Mouse (Mus musculus) cerebellum, postnatal 36 days (tissue): ENCODE measurements at regions not wholly inside any gene's neighbourhood (a gene's known extent, or its start where the extent isn't known, plus 50 kb on each side); places are given as distances from the start of the nearest gene placed in this dataset.

Experiments used
- DNase-seq, 2 experiments: peaks; one replicate each; pipeline ENCODE4 v3.0.0; 2021 to 2022; ENCODE audit warnings: mixed read lengths in 2 of 2

DNA sequence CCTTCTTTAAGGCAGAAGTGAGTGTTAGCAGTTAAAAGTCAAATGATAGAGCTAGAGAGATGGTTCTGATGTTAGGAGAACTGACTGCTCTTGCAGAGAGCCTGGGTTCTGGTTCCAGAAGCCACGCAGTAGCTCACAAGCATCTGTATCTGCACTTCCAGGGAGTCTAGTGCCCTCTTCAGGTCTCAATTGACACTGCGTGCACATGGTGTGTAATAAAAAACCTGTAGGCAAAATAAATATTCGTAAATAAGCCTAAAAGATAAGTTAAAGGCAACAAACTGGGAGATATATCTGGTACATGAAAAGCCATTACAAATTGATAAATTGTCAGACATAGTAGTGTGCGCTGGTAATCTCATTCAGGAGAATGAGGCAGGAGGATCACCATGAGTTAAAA, 133.8 kb upstream of the Csf3r start:
- no peak for DNase-seq

DNA sequence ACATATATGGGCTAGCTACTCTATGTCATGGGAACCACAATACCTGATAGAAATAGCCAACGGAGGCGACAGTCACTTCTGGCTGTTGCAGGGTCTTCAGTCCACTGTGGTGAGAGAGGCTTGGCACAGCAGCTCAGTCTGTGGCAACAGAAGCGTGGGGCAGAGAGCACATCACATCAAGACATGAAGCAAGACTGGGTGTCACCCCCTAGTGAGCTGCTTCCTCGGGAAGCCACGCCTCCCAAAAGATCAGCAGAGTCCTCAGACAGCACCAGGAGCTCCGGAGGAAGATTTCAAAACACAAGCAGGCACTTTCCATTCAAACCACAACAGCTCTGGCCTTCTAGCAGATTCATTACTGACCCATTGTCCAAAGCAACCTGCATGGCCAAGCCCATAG, 131.2 kb upstream of the Csf3r start:
- DNase-seq = no peak

DNA sequence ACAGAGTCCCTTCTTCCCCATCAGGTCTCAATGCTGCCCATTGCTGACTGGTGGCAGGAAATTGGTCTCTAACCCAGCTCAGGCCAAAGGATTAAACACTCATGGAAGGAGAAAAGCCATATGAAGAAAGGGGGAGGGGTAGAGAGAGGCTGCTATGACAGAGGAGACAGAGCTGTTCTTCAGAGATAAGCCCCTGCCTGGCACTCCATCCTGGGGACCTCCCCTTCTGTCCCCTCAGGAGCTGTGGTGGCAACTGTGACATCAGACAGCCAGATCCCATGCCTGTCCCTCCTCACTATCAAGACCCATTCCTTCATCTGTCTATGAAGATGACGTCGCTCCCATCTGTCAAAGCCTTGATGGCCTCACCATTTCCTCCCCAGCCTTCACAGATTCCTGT, 126.6 kb upstream of the Csf3r start:
- DNase-seq = no peak

DNA sequence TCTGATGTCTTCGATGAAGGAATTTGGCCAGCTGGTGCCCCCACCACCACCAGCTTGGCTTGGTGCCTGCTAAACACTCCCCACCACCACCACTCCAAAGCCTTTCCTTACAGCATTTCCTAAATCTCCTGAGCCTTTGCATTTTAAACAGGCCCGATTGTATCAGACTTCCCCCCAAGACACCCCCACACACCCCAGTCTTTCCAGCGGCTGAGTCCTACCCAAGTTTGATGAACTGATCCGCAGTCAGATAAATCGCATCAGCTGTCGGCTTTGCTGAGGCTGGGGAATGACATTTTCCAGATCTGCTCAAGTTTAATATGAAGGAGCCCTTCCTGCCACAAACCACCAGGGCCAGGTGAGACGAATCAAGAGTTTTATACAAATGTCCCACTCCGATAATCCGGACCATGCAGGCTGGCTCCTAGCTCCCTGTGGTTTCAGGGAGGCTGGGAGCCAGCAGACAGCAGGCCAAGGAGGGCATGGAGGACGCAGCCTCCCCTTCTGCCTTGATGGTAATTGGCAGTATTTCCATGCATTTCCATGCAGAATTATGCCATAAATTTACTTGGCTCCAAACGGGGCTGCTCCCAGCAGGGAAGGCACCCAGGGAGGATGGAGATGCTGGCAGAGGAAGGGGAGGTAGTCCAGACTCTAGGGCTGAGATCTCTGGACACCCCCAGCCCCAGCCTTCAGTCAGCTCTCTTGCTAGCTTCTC, 125.6 kb upstream of the Csf3r start:
- DNase-seq = no peak

DNA sequence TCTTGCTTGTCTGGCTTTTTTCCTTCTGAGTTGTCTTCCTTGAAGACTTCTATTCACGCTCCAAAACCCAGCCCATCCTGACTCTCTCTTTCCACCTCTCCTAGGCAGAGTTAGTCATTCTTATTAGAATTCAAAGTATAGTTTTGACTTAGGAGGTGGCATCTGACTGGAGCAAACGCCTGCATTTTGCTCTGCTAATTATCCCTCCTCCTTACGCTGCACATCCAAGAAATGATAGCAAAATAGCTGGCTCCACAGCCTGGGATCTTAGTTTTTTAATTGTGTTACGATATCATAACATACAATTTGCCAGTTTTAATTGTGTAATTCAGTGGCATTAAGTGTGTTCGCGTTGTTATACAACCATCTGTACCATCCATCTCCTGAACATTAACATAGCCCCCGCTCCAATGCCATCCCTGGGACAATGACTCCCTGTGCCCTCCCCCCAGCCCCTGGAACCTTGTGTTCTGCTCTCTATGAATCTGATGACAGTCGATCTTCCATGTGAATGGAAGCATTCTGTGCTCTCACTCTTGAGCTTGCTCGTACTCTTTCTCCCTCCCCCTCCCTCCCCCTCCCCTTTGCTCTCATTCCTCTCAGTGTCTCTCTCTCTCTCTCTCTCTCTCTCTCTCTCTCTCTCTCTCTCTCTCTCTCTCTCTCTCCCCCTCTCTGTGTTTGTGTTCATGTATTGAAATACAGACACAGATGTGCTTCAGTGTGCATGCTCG, 122.6 kb upstream of the Csf3r start:
- DNase-seq = no peak

DNA sequence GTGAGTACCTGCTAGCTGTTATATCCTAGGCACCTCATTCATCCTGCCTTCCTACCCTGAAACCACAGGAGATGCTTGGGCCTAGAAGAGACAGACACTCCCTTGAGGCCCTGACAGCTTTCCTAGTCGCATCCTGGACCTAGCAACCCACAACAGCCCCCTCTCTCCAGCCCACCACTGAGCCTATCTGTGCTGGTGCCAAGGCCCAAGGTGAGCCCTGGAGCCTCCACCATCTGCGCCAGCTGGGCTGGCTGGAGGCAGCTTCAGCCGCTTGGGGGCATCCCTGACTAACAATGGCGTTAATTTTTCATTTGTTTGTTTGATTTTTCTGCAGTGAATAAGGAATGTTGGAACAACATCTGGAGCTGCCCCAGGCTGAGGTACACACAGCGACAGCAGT, 118.1 kb upstream of the Csf3r start:
- DNase-seq = no peak

DNA sequence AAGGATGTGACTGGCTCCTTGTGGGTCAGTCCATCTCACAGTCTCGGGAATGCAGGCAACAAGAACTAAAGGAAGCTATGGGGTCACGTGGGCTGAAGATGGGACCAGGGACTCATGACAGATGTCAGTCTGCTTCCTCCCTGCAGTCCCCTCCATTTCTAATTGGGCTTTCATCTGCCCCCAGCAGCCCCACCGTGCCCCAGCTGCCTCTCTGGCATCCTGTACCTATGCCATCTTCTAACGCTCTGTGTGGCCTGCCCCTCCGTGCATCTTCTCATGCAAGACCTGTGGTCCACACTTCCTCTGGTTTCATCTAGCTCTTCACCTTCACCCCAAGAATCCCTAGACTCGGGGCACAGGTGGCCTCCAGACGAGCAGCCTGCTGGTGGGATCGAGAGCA, 115.4 kb upstream of the Csf3r start:
- no peak for DNase-seq

DNA sequence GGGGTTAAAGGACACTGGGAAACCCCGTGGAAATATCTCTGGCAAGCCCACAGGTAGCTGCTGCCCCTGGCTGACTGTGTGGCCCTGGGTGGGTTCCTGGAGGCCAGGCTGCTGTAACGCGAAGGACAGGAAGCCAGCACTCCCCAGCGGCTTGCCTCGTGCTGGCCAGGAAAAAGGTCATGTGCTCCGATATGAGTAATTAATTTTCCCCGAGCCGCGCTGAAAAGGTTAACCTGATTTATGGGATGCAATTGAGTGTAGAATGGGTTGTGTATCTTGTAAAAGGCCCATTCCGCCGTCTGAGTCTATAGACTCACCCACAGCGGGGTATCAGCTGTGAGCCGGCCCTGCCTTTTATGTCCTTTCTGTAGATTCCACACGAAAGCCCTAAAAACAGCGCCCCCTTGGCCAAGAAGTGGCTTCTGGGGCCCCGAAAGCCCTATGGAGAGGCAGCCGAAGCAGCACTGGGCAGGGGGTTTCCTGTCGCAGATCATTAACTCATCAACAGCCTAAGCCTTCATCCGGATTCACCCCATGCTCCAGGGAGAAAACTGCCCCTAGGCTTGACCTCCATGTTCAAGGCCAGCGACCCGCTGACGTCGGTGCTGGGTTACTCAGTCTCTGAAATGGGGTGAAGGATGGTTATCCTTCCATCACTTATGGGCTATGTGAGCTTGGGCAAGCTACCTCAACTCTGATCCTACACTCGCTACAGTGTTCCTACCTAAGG, 112.6 kb upstream of the Csf3r start:
- no peak for DNase-seq

DNA sequence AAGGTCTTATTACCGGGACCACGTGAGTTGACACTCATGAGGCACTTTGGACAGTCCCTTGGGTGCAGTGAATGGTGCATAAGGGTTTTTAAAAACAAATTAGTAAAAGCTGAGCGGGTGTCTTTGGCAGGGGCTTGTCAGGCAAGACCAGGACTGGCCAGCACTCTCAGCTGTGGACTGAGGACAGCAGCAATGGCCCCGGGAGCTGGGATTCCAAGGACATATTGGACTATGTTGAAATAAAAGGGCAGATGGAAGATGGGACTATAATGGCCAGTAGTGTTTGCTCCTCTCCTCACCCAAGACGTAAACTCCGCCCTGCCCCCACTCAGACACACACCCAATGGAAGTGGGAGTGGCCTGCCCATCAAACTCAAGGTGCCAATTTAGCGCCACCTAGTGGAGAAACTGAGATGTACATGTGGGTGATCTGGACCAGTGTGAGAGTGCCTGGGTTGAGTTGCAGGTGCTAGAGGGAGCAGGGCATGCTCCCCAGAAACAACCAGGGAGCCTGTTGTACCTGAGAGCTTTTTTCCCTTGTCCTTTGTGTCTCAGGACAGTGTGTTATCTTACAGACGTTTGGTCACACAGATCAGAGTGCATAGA, 111.8 kb upstream of the Csf3r start:
- peak; percentile 27 to 46 for DNase-seq

DNA sequence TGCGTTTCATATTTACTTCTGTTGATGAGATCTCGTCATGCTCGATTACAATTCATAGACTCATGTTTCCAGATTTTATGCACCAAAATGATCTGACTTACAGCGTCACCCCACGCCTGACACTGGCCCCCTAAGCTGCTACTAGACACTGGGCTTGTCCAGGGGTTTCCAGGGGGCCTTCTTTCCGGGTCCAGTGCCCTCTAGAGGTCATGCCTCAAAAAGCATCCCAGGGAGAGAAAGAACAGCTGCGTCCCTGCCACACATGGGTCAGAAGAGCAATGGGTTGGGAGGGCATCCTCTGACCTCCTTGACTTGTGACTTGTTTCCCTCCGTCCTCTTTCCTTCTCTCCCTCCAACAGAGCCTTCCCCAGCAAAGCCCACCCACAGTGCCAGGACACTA, 109.2 kb upstream of the Csf3r start:
- DNase-seq = no peak

DNA sequence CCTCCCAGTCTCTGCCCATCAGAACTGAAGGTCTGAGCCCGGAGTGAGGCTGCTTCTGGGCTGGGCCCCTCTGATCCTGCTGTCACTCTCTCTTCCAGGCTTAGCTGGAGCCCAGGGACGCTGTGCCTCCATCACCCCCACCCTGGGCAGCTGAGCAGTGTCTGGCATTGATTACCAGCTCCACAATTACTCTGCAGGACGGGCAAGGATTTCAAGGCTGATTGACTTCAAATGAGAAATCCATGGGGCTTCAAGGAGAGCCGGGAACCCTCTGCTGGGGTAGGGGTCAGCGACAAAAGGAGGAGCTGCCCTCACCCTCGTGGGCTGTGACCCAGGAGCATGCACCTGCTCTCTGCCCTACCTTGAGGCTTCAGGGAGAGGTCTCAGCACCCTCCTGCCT, 107.1 kb upstream of the Csf3r start:
- no peak for DNase-seq

DNA sequence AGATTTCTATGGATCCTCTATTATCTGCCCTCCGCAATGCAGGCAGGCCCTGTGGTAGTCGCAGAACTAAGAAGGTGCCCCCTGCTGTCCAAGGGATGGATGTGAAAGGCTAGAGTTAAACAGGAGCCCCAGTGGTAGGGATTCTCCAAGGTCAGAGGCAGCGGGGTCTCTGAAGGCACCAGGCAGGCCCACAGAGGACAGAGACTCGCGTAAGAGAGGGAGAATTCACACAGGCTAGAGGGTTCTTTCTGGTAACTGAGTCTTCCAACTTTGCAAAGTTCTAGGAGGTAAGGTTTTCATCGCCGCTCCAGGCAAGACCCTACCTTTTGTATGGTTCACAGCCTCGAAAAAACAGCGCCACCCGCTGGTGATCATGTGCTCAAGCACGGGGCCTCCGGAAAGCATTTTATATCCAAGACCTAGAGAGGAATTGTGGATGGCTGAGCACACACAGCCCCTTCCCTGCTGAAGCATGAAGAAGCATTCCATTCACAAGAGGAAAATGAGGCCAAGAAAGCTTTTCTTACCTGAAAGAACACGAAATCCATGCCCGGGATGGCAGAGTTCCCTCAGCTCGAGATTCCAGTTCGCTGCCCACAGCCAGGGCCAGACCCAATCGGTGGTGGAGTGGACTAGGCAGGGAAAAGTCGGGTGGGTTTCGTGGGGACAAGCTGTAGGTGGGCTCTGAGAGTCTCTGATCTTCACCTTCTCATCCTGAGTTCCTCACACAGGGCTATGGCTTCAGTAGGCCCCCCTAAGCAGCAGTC, 102.6 kb upstream of the Csf3r start:
- peak; percentile 27 to 30 for DNase-seq

DNA sequence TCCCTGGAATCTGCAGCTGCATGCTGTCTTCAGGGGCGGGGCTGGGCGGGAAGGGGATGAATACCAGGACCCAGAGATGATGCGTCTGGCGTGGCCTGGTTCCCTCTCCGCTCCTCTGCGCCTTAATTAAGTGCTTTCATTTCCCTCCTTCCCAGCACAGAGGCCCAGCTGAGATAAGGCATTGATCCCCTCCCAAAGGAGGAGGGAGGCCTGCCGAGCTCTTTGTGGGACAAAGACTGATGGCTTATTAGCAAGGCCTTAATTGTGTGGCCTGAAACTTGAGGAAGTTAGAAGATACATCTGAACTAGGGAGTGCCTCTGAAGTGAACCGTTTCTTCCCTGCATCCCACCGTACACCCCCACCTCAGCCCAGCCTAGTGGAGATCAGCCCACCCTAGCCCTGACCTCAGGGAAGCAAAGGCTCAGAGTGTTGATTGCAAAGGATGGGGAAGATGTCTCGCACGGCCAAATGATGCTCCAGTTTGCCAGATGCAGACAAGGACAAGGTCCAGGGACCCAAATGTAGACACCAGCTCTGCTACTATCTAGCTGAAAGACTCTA, 102.0 kb upstream of the Csf3r start:
- no peak for DNase-seq

DNA sequence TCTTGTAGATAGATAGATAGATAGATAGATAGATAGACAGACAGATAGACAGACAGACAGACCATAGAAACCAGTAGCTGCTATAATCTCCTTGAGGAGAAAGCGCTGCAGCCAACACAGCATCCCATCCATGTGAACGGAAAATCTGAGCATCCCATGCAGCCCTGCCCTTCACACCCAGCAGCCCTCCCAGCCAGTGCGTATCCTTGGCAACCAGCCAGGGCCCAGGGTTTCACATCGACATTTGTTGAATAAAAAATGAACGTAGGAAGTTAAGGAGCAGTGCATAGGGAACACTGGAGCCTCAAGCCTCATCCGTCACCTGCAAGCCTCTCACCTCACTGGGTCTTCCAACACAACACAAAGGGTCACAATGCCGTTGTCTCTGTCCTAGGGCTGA, 101.1 kb upstream of the Csf3r start:
- no peak for DNase-seq

DNA sequence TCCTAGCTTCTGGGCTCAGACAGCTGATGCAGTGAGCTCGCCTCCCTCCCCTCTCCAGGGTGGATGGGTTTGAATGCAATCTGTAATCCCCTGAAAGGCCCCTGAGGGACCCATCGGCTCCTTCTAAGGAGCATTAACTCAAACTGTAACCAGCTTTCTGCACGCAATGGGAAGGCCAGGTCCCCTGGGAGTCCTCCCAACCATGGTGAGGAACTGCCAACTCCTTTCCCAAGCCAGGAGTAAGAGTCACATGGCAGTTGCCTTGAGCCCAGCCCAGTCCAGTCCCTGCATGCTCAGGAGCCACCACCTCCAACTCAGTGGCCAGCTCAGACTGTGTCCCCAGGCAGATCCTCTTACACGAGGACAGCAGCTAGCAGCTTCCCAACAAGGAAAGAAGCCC, 96.2 kb upstream of the Csf3r start:
- DNase-seq = no peak

DNA sequence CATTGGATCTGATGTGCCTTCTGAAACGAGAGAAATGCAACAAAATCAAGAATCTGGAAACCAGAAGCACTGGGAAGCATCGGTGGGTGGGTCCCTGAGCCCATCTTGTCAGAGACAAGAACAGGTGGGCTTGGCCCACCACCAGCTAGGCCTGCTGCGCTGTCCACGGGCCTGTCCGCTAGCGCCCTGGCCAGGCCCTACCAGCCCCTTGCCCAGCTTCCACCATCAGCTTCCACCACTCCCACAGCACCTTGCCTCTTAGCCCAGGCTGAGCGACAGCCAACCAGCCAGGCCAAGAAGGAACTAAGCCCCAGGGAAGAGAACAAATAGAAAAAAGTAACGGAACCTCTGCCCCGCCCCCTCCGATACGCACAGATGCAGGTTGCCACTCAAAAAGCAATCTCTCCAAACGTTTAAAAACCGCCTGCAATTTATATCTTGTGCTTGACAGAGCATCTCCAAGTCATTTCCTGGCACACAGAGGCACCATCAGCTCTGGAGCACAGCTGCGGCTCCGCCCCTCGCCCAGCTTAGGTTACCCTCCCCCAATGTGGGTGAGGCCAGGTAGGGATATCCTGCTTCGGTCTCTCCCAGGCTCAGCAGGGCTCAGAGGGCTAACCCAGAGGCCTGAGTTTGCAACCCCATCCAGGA, 95.1 kb upstream of the Csf3r start:
- no peak for DNase-seq

DNA sequence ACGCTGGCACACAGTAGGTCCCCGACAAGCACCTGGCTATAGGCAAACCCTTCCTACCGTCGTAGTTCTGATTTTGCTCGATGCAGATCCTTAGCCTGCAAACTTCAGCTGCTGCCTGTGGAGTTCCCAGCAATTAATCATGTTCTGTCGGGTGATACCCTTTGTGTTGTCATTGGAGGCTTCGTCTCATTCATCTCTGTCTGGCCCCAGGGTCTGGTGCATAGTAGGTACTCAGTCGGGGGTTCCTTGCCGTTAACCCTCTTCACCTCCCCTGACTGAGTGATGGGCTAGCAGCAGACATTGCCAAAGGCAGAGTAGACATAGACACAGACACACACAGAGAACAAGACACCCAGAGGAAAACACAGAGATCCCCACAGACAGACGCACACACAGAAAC, 93.6 kb upstream of the Csf3r start:
- DNase-seq = no peak

DNA sequence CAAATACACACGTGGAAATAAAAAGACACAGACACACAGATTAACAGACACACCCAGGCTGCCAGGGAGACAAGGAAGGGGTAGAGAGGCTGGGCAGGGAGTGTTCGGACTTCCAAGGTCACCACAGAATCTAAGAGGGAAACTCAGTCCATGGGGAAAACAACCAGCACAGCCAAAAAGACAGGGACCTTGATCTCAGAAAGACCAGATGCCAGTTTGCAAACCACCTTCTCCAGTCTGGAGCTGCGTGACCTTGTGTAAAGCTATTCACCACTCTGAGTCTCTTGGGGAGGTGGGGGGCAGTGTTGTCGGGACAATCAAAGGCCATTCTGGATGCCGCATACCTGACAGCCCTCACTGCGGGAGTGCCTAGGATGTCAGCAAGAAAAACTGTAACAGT, 93.0 kb upstream of the Csf3r start:
- no peak for DNase-seq

DNA sequence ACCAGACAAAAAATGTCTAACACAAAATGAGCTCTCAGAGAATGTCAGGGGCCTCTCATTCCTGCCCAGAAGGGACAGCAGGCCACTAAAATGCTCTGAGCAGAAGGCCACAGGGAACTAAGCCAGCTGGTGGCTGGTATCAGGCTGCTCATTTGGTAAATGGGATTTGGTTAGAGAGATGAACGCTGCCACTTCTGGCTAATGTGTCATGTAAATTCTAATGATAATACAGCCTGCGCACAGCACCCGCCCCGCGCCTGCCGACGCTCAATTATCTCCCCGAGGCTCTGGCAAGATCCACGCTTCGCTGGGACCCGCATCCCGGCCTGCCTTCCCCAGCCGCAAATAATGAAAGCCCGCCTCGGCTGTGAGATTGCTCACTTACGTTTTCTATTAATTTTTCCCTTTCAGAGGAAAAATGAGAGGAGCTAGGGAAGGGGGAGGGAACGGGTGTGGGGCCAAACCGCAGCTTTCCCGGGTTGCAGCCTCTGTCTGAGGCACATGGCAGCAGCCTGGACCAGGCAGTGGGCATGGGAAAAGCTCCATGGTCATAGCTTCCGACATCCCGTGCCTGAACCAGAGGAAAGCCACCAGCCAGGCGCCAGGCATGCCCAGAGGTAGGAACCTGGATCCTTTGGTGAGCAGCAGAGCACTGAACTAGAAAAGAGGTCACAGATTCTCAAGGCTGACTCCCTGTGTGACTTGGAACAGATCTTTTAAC, 92.2 kb upstream of the Csf3r start:
- no peak for DNase-seq

DNA sequence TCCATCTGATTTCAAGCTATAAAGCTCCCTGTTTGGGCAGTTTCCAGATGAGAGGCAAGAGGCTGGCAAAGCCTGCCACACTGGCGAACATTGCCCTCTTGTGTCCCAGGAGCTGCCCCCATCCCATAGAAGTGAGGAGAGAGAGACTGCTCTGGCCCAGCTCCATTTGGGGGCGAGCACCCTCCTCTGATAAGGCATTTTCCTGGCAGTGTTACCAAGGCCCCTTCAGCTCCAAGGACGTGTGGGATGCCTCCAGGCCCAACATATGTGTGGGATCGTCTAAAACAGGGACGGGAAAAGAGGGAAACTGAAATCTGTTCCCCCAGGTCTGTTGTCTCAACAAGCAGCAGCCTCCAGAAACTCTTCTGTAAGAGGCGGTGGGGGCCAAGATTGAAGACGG, 88.0 kb upstream of the Csf3r start:
- DNase-seq = no peak

DNA sequence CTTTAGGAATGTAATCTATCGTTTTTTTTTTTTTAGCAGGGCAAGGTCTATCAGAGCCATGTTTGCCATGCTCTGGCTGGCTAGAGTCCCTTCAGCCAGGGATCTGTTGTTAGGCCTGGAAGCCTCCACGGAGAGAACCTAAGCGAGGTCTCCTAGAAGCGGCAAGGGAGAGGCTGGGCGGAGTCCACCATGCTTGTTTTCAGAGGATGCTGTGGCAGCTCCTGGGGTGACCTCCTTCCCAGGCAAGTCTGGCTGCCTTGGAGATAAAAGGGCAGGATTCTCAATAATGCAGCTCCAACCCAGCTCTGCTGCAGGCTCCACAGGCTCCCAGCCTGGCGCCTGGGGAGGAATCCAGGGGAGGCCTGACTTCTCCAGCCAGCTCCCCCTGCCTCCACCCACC, 86.2 kb upstream of the Csf3r start:
- DNase-seq = no peak
